Mouse (Mus musculus): ENCODE measurements at regions not wholly inside any gene's neighbourhood (a gene's known extent, or its start where the extent isn't known, plus 50 kb on each side); places are given as distances from the start of the nearest gene placed in this dataset.

- no peak for ATAC-seq (ENCODE audit: low read depth)
- Histone ChIP-seq H3K27me3 (ENCODE audit: control insufficient read depth, insufficient read depth, low read depth, low read length) (no peaks in the 10 kb centered on the region), H3K4me3 (ENCODE audit: low read depth, low read length) (no peak overlapping the region), H3K9me3 (replicated peaks; ENCODE audit: control insufficient read depth, low read length) (no peaks in the 10 kb centered on the region), H3K36me3 (ENCODE audit: control insufficient read depth, insufficient read depth) (no peaks in the 10 kb centered on the region), H3K9ac (ENCODE audit: low read depth, low read length) (no peak overlapping the region), H3K27ac (ENCODE audit: low read length) (no peak overlapping the region), H3K4me1 (ENCODE audit: control insufficient read depth, low read depth, low read length) (no peaks in the 10 kb centered on the region), H3K4me2 (ENCODE audit: low read depth, low read length) (no peak overlapping the region)
- WGBS (ENCODE audit: insufficient replicate concordance): 43% methylated on average over 1 of the region's 1 CpGs
Measured at GRCm38 (mm10) chr1:137865030-137865429, 310.5 kb downstream of the Ptprc start.

GRCm38 (mm10) chr1:137863506-137863905 is 312.0 kb downstream of the Ptprc start:
- no peak overlapping the region for H3K4me3 ChIP-seq (ENCODE audit: low read depth, low read length)
- H3K9ac ChIP-seq (ENCODE audit: low read depth, low read length): no peak overlapping the region
- H3K27ac ChIP-seq (ENCODE audit: low read length): no peak overlapping the region
- H3K36me3 ChIP-seq (ENCODE audit: control insufficient read depth, insufficient read depth): no peaks in the 10 kb centered on the region
- H3K4me1 ChIP-seq (ENCODE audit: control insufficient read depth, low read depth, low read length): no peaks in the 10 kb centered on the region
- H3K27me3 ChIP-seq (ENCODE audit: control insufficient read depth, insufficient read depth, low read depth, low read length): no peaks in the 10 kb centered on the region
- WGBS (ENCODE audit: insufficient replicate concordance): 71% methylated on average over 7 of the region's 7 CpGs
- no peak for ATAC-seq (ENCODE audit: low read depth)
- H3K9me3 ChIP-seq (replicated peaks; ENCODE audit: control insufficient read depth, low read length): no peaks in the 10 kb centered on the region
- no peak overlapping the region for H3K4me2 ChIP-seq (ENCODE audit: low read depth, low read length)

GRCm38 (mm10) chr1:137852262-137852661 is 323.2 kb downstream of the Ptprc start:
- no peaks in the 10 kb centered on the region for H3K9me3 ChIP-seq (replicated peaks; ENCODE audit: control insufficient read depth, low read length)
- H3K27ac ChIP-seq (ENCODE audit: low read length): no peak overlapping the region
- H3K4me2 ChIP-seq (ENCODE audit: low read depth, low read length): no peak overlapping the region
- WGBS (ENCODE audit: insufficient replicate concordance): 19% methylated on average over 2 of the region's 2 CpGs
- no peaks in the 10 kb centered on the region for H3K4me1 ChIP-seq (ENCODE audit: control insufficient read depth, low read depth, low read length)
- H3K9ac ChIP-seq (ENCODE audit: low read depth, low read length): no peak overlapping the region
- H3K27me3 ChIP-seq (ENCODE audit: control insufficient read depth, insufficient read depth, low read depth, low read length): no peaks in the 10 kb centered on the region
- H3K36me3 ChIP-seq (ENCODE audit: control insufficient read depth, insufficient read depth): no peaks in the 10 kb centered on the region
- H3K4me3 ChIP-seq (ENCODE audit: low read depth, low read length): no peak overlapping the region
- no peak for ATAC-seq (ENCODE audit: low read depth)

GRCm38 (mm10) chr1:137847311-137847923 is 328.1 kb downstream of the Ptprc start:
- WGBS (ENCODE audit: insufficient replicate concordance): 66% methylated on average over 10 of the region's 10 CpGs
- Histone ChIP-seq H3K4me1 (ENCODE audit: control insufficient read depth, low read depth, low read length) (no peaks in the 10 kb centered on the region), H3K4me3 (ENCODE audit: low read depth, low read length) (no peak overlapping the region), H3K9ac (ENCODE audit: low read depth, low read length) (no peak overlapping the region), H3K27me3 (ENCODE audit: control insufficient read depth, insufficient read depth, low read depth, low read length) (no peaks in the 10 kb centered on the region), H3K9me3 (replicated peaks; ENCODE audit: control insufficient read depth, low read length) (no peaks in the 10 kb centered on the region), H3K4me2 (ENCODE audit: low read depth, low read length) (no peak overlapping the region), H3K36me3 (ENCODE audit: control insufficient read depth, insufficient read depth) (no peaks in the 10 kb centered on the region), H3K27ac (ENCODE audit: low read length) (no peak overlapping the region)
- ATAC-seq (ENCODE audit: low read depth): no peak

DNA sequence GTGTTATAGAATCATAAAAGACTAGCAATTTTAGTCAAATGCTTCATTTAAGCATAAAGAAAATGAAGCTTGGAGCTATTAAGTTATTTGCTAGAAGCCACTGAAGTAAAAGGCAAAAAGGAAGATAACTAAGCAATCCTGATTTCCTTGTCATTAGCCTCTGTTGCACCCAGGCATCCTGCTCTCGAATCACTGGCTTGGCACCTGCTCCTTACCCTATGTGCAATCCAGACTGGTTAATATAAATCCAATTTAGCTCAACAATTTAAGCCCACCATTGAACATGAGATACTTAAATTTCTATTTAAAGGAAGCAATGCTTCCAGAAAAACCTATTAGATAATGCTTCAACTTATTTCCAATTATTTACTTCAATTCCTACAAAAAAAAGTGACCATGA is 328.7 kb downstream of the Ptprc start:
- no peak overlapping the region for H3K4me2 ChIP-seq (ENCODE audit: low read depth, low read length)
- H3K9me3 ChIP-seq (replicated peaks; ENCODE audit: control insufficient read depth, low read length): no peaks in the 10 kb centered on the region
- ATAC-seq (ENCODE audit: low read depth): no peak
- H3K4me3 ChIP-seq (ENCODE audit: low read depth, low read length): no peak overlapping the region
- H3K27ac ChIP-seq (ENCODE audit: low read length): no peak overlapping the region
- no peaks in the 10 kb centered on the region for H3K4me1 ChIP-seq (ENCODE audit: control insufficient read depth, low read depth, low read length)
- no peak overlapping the region for H3K9ac ChIP-seq (ENCODE audit: low read depth, low read length)
- H3K36me3 ChIP-seq (ENCODE audit: control insufficient read depth, insufficient read depth): no peaks in the 10 kb centered on the region
- 55% methylated on average over 1 of the region's 1 CpGs for WGBS (ENCODE audit: insufficient replicate concordance)
- H3K27me3 ChIP-seq (ENCODE audit: control insufficient read depth, insufficient read depth, low read depth, low read length): no peaks in the 10 kb centered on the region

DNA sequence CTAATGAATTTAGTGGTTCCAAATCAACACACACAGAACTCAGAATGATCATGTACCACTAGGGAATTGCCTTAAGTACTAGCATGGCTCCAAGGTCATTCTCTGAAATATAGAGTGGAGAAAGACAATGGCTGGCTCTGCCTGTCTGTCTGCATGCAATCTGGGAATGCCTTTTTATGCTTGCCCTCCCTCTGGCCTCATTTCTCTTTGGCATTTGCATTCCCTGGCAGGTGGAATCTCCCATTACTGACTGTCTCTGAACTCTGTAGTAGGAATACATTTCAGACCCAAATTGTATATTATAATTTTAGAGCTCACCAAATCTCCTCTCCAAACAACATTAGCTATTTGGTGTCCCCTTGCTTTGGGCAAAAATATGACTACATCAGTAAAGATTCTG is 335.0 kb downstream of the Ptprc start:
- H3K4me2 ChIP-seq (ENCODE audit: low read depth, low read length): no peak overlapping the region
- no peak overlapping the region for H3K4me3 ChIP-seq (ENCODE audit: low read depth, low read length)
- H3K9me3 ChIP-seq (replicated peaks; ENCODE audit: control insufficient read depth, low read length): no peaks in the 10 kb centered on the region
- no peak overlapping the region for H3K27ac ChIP-seq (ENCODE audit: low read length)
- ATAC-seq (ENCODE audit: low read depth): no peak
- H3K9ac ChIP-seq (ENCODE audit: low read depth, low read length): no peak overlapping the region
- no peaks in the 10 kb centered on the region for H3K4me1 ChIP-seq (ENCODE audit: control insufficient read depth, low read depth, low read length)
- no peaks in the 10 kb centered on the region for H3K36me3 ChIP-seq (ENCODE audit: control insufficient read depth, insufficient read depth)
- H3K27me3 ChIP-seq (ENCODE audit: control insufficient read depth, insufficient read depth, low read depth, low read length): no peaks in the 10 kb centered on the region

DNA sequence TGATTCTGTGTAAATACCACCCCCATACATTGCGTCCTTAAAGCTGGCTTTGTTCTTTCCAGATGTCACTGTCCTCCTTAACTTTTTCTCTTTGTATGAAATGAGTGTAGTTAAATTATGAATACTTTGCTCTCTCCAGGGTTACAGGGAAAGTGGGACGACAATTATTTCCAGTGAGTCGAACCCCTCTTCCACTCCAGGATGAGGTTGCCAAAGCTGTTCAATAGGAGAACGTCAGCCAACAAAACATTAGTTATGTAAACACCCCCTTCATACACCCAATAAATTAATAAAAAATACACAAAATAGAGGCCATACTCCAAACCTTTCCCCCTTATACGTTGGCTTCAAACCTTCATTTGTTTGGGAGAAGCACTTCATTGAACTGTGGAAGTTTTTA is 335.8 kb downstream of the Ptprc start:
- no peaks in the 10 kb centered on the region for H3K36me3 ChIP-seq (ENCODE audit: control insufficient read depth, insufficient read depth)
- no peak overlapping the region for H3K27ac ChIP-seq (ENCODE audit: low read length)
- H3K27me3 ChIP-seq (ENCODE audit: control insufficient read depth, insufficient read depth, low read depth, low read length): no peaks in the 10 kb centered on the region
- ATAC-seq (ENCODE audit: low read depth): no peak
- no peaks in the 10 kb centered on the region for H3K9me3 ChIP-seq (replicated peaks; ENCODE audit: control insufficient read depth, low read length)
- 61% methylated on average over 5 of the region's 5 CpGs for WGBS (ENCODE audit: insufficient replicate concordance)
- H3K4me2 ChIP-seq (ENCODE audit: low read depth, low read length): no peak overlapping the region
- H3K4me1 ChIP-seq (ENCODE audit: control insufficient read depth, low read depth, low read length): no peaks in the 10 kb centered on the region
- no peak overlapping the region for H3K4me3 ChIP-seq (ENCODE audit: low read depth, low read length)
- H3K9ac ChIP-seq (ENCODE audit: low read depth, low read length): no peak overlapping the region

GRCm38 (mm10) chr1:137839263-137839662 is 336.2 kb downstream of the Ptprc start:
- no peak for ATAC-seq (ENCODE audit: low read depth)
- Histone ChIP-seq H3K4me2 (ENCODE audit: low read depth, low read length) (no peak overlapping the region), H3K4me1 (ENCODE audit: control insufficient read depth, low read depth, low read length) (no peaks in the 10 kb centered on the region), H3K27me3 (ENCODE audit: control insufficient read depth, insufficient read depth, low read depth, low read length) (no peaks in the 10 kb centered on the region), H3K9ac (ENCODE audit: low read depth, low read length) (no peak overlapping the region), H3K4me3 (ENCODE audit: low read depth, low read length) (no peak overlapping the region), H3K27ac (ENCODE audit: low read length) (no peak overlapping the region), H3K36me3 (ENCODE audit: control insufficient read depth, insufficient read depth) (no peaks in the 10 kb centered on the region), H3K9me3 (replicated peaks; ENCODE audit: control insufficient read depth, low read length) (no peaks in the 10 kb centered on the region)
- 79% methylated on average over 2 of the region's 2 CpGs for WGBS (ENCODE audit: insufficient replicate concordance)

GRCm38 (mm10) chr1:137838357-137838756 is 337.2 kb downstream of the Ptprc start:
- WGBS (ENCODE audit: insufficient replicate concordance): 56% methylated on average over 8 of the region's 8 CpGs
- Histone ChIP-seq H3K27ac (ENCODE audit: low read length) (no peak overlapping the region), H3K4me2 (ENCODE audit: low read depth, low read length) (no peak overlapping the region), H3K9me3 (replicated peaks; ENCODE audit: control insufficient read depth, low read length) (no peaks in the 10 kb centered on the region), H3K27me3 (ENCODE audit: control insufficient read depth, insufficient read depth, low read depth, low read length) (no peaks in the 10 kb centered on the region), H3K9ac (ENCODE audit: low read depth, low read length) (no peak overlapping the region), H3K4me1 (ENCODE audit: control insufficient read depth, low read depth, low read length) (no peaks in the 10 kb centered on the region), H3K4me3 (ENCODE audit: low read depth, low read length) (no peak overlapping the region), H3K36me3 (ENCODE audit: control insufficient read depth, insufficient read depth) (no peaks in the 10 kb centered on the region)
- ATAC-seq (ENCODE audit: low read depth): no peak

Data from liver, embryonic 16.5 days (tissue).